Mouse (Mus musculus): ENCODE measurements at regions not wholly inside any gene's neighbourhood (a gene's known extent, or its start where the extent isn't known, plus 50 kb on each side); places are given as distances from the start of the nearest gene placed in this dataset.
"Not testable (repeated sequence)": the region's sequence is repeated elsewhere in the genome, so short reads cannot be mapped to it uniquely, and the experiment has no call there.

- TF ChIP-seq CTCF (IDR thresholded peaks at IDR 0.05); POLR2A (IDR thresholded peaks at IDR 0.05; ENCODE audit: insufficient read depth, low read depth, low read length): not testable (repeated sequence)
These were observed 62.3 kb upstream of the Selenop start for GRCm38 (mm10) chr15:3206076-3206475.
